Comparison of ENCODE assay signal across 19 mouse cellular contexts in genomic region chr16:18484386-18484785, GRCm38 (mm10). TPM values are rescaled to one million over a fixed set of nuclear protein-coding genes. Genes with fewer than 3 reads are reported as not detected.
DNase-seq lines count a peak whose midpoint lies in the region; ATAC-seq and TF ChIP-seq lines count a peak whose summit lies in the region.
"Had no signal": no experiment of that assay in that cellular context is flagged by ENCODE, and none has a peak within 500 bp of the region (broad histone marks: within the 10 kb centered on the region; RNA-seq: fewer than 3 reads in every experiment).

No protein-coding gene starts in this region.

- WGBS in forebrain, embryonic 12.5 days = 5% methylated on average over 4 of the region's 4 CpGs
- WGBS in forebrain, postnatal 0 days = 6% methylated on average over 4 of the region's 4 CpGs
- 54% methylated on average over 4 of the region's 4 CpGs for WGBS in limb, embryonic 12.5 days
- 53% methylated on average over 4 of the region's 4 CpGs for WGBS in limb, embryonic 10.5 days
- WGBS in liver, embryonic 12.5 days (ENCODE audit: insufficient replicate concordance) = 66% methylated on average over 4 of the region's 4 CpGs

- H3K9ac ChIP-seq in forebrain, embryonic 12.5 days = no peak overlapping the region
- no peak overlapping the region for H3K9ac ChIP-seq in forebrain, postnatal 0 days
- H3K9ac ChIP-seq in limb, embryonic 12.5 days (replicated peaks) = no peak overlapping the region
- no peak overlapping the region for H3K9ac ChIP-seq in liver, embryonic 12.5 days
- H3K9ac ChIP-seq: kidney, embryonic 15.5 days had no signal

- H3K36me3 ChIP-seq in forebrain, embryonic 12.5 days (replicated peaks) = no peaks in the 10 kb centered on the region
- H3K36me3 ChIP-seq in forebrain, postnatal 0 days (ENCODE audit: insufficient read depth) = no peaks in the 10 kb centered on the region
- no peaks in the 10 kb centered on the region for H3K36me3 ChIP-seq in limb, embryonic 12.5 days
- no peaks in the 10 kb centered on the region for H3K36me3 ChIP-seq in limb, embryonic 10.5 days
- peaks cover 63% of the 10 kb centered on the region for H3K36me3 ChIP-seq in liver, embryonic 12.5 days
- H3K36me3 ChIP-seq: kidney, embryonic 15.5 days had no signal

- H3K4me1 ChIP-seq in forebrain, embryonic 12.5 days = peaks cover 22% of the 10 kb centered on the region
- no peaks in the 10 kb centered on the region for H3K4me1 ChIP-seq in forebrain, postnatal 0 days (ENCODE audit: insufficient read depth)
- peaks cover 23% of the 10 kb centered on the region for H3K4me1 ChIP-seq in limb, embryonic 12.5 days (replicated peaks)
- peaks cover 11% of the 10 kb centered on the region; the same call in 1 of the 2 replicates for H3K4me1 ChIP-seq in limb, embryonic 10.5 days
- no peaks in the 10 kb centered on the region for H3K4me1 ChIP-seq in embryonic fibroblast, embryonic 13.5 days (ENCODE audit: control insufficient read depth, insufficient read depth, low read length)
- peaks cover 14% of the 10 kb centered on the region for H3K4me1 ChIP-seq in liver, embryonic 12.5 days

- no peak for ATAC-seq in forebrain, embryonic 12.5 days (ENCODE audit: low FRiP score)
- ATAC-seq in forebrain, postnatal 0 days = no peak
- ATAC-seq in limb, embryonic 12.5 days (ENCODE audit: insufficient number of reproducible peaks, insufficient read depth, low FRiP score, low TSS enrichment, low read depth) = no peak
- no peak for ATAC-seq in megakaryocyte-erythroid progenitor cell, adult 5-6 weeks (replicated peaks; ENCODE audit: low FRiP score, low TSS enrichment, poor library complexity, severe bottlenecking)
- no peak for ATAC-seq in liver, embryonic 12.5 days
- ATAC-seq: intestine, embryonic 16.5 days had no signal

- no peak overlapping the region for H3K4me3 ChIP-seq in forebrain, embryonic 12.5 days (replicated peaks)
- no peak overlapping the region for H3K4me3 ChIP-seq in forebrain, postnatal 0 days (ENCODE audit: low read depth, low read length)
- H3K4me3 ChIP-seq in limb, embryonic 12.5 days (replicated peaks) = no peak overlapping the region
- no peak overlapping the region for H3K4me3 ChIP-seq in limb, embryonic 10.5 days
- no peak overlapping the region for H3K4me3 ChIP-seq in embryonic fibroblast, embryonic 13.5 days (ENCODE audit: insufficient read depth, low read length)
- H3K4me3 ChIP-seq in liver, embryonic 12.5 days = no peak overlapping the region
- H3K4me3 ChIP-seq: kidney, embryonic 15.5 days; megakaryocyte, embryonic 14.5 days had no signal

- no peak for TF ChIP-seq CTCF in forebrain, postnatal 0 days (IDR thresholded peaks at IDR 0.05; ENCODE audit: low read depth)
- no peak for TF ChIP-seq CTCF in embryonic fibroblast, embryonic 13.5 days (IDR thresholded peaks at IDR 0.05; ENCODE audit: borderline replicate concordance, insufficient read depth, low read length)

- 0 out of 2 replicates have a peak overlapping the region, but pooled peaks have one; percentile 6 for H3K27ac ChIP-seq in forebrain, embryonic 12.5 days
- H3K27ac ChIP-seq in forebrain, postnatal 0 days (ENCODE audit: low read depth, low read length) = no peak overlapping the region
- peak overlapping the region; percentile 47 for H3K27ac ChIP-seq in limb, embryonic 12.5 days
- no peak overlapping the region for H3K27ac ChIP-seq in limb, embryonic 10.5 days
- peak overlapping the region; percentile 3; the same call in 1 of the 2 replicates for H3K27ac ChIP-seq in embryonic fibroblast, embryonic 13.5 days (ENCODE audit: insufficient read depth, low read length)
- H3K27ac ChIP-seq in liver, embryonic 12.5 days = no peak overlapping the region
- H3K27ac ChIP-seq: kidney, embryonic 15.5 days had no signal

- H3K9me3 ChIP-seq in forebrain, embryonic 12.5 days = no peaks in the 10 kb centered on the region
- no peaks in the 10 kb centered on the region for H3K9me3 ChIP-seq in forebrain, postnatal 0 days (ENCODE audit: low read length)
- no peaks in the 10 kb centered on the region for H3K9me3 ChIP-seq in limb, embryonic 12.5 days
- H3K9me3 ChIP-seq in limb, embryonic 10.5 days (replicated peaks) = no peaks in the 10 kb centered on the region
- H3K9me3 ChIP-seq in liver, embryonic 12.5 days (replicated peaks) = no peaks in the 10 kb centered on the region
- H3K9me3 ChIP-seq: kidney, embryonic 15.5 days had no signal

- no peak overlapping the region for H3K4me2 ChIP-seq in forebrain, embryonic 12.5 days
- H3K4me2 ChIP-seq in forebrain, postnatal 0 days (ENCODE audit: low read depth) = no peak overlapping the region
- no peak overlapping the region for H3K4me2 ChIP-seq in limb, embryonic 12.5 days
- no peak overlapping the region for H3K4me2 ChIP-seq in liver, embryonic 12.5 days
- H3K4me2 ChIP-seq: kidney, embryonic 15.5 days had no signal

- no peak for TF ChIP-seq POLR2A in embryonic fibroblast, embryonic 13.5 days (IDR thresholded peaks at IDR 0.05; ENCODE audit: low read depth, low read length)

- no peak for DNase-seq in forebrain, postnatal 0 days
- DNase-seq in limb, embryonic 10.5 days (ENCODE audit: low spot score) = no peak
- peak; percentile 55 for DNase-seq in Muller cell, postnatal 12 days (ENCODE audit: inconsistent ontology term)
- DNase-seq: adrenal gland, postnatal 25 days; B cell, adult 2 months; cerebellum, adult 18-20 months; cerebellum, postnatal 36 days; layer of hippocampus, postnatal 36 days; lung, postnatal 10 days; right cerebral cortex, postnatal 25 days; thymus, postnatal 14 days had no signal

- H3K27me3 ChIP-seq in forebrain, embryonic 12.5 days = no peaks in the 10 kb centered on the region
- H3K27me3 ChIP-seq in forebrain, postnatal 0 days (ENCODE audit: insufficient read depth, low read length) = no peaks in the 10 kb centered on the region
- H3K27me3 ChIP-seq in limb, embryonic 12.5 days = no peaks in the 10 kb centered on the region
- no peaks in the 10 kb centered on the region for H3K27me3 ChIP-seq in limb, embryonic 10.5 days (ENCODE audit: low read depth, poor library complexity, severe bottlenecking)
- no peaks in the 10 kb centered on the region for H3K27me3 ChIP-seq in liver, embryonic 12.5 days (replicated peaks)
- H3K27me3 ChIP-seq: megakaryocyte, embryonic 14.5 days had no signal

RNA-seq across cellular contexts. Expression of gene Gnb1l, which starts 14.1 kb away (rescaled TPM):
- 11.9 and 14.7 TPM in 2 replicates for polyA plus RNA-seq in forebrain, embryonic 12.5 days (2016; fragmentation: Nextera tagmentation; extraction: Ambion mirVana)
- 12.3 and 13.0 TPM in 2 replicates for total RNA-seq in forebrain, postnatal 0 days (2014; rRNA removed)
- polyA plus RNA-seq in forebrain, postnatal 0 days (2015; fragmentation: Nextera tagmentation; extraction: Ambion mirVana) = 16.9 and 20.7 TPM in 2 replicates
- polyA plus RNA-seq in limb, embryonic 12.5 days (2016; fragmentation: Nextera tagmentation; extraction: Ambion mirVana) = 18.4 and 19.4 TPM in 2 replicates
- polyA plus RNA-seq in limb, embryonic 10.5 days (2016; fragmentation: Nextera tagmentation; extraction: Ambion mirVana) = 15.3 and 18.4 TPM in 2 replicates
- 3.8 and 5.5 TPM in 2 replicates for polyA plus RNA-seq in embryonic fibroblast, embryonic 13.5 days (2011; ENCODE audit: insufficient read length, low read depth, missing spikeins)
- 14.6 and 17.1 TPM in 2 replicates for total RNA-seq in megakaryocyte-erythroid progenitor cell, adult 5-6 weeks (2014; fragmentation: Nextera tagmentation)
- total RNA-seq in megakaryocyte-erythroid progenitor cell, adult 5-6 weeks (2017) = 5.8 and 10.1 TPM in 2 replicates
- 14.0 and 15.0 TPM in 2 replicates for polyA plus RNA-seq in liver, embryonic 12.5 days (2016; fragmentation: Nextera tagmentation; extraction: Ambion mirVana)

RNA-seq across cellular contexts. Expression of gene Rtl10, which starts 14.3 kb away (rescaled TPM):
- polyA plus RNA-seq in forebrain, embryonic 12.5 days (2016; fragmentation: Nextera tagmentation; extraction: Ambion mirVana) = 1.9 and 3.3 TPM in 2 replicates
- 3.8 and 7.7 TPM in 2 replicates for total RNA-seq in forebrain, postnatal 0 days (2014; rRNA removed)
- 2.5 and 2.9 TPM in 2 replicates for polyA plus RNA-seq in forebrain, postnatal 0 days (2015; fragmentation: Nextera tagmentation; extraction: Ambion mirVana)
- 4.2 and 5.1 TPM in 2 replicates for polyA plus RNA-seq in limb, embryonic 12.5 days (2016; fragmentation: Nextera tagmentation; extraction: Ambion mirVana)
- polyA plus RNA-seq in limb, embryonic 10.5 days (2016; fragmentation: Nextera tagmentation; extraction: Ambion mirVana) = 2.5 and 2.8 TPM in 2 replicates
- 4.7 and 7.8 TPM in 2 replicates for polyA plus RNA-seq in embryonic fibroblast, embryonic 13.5 days (2011; ENCODE audit: insufficient read length, low read depth, missing spikeins)
- 18.9 and 23.1 TPM in 2 replicates for total RNA-seq in megakaryocyte-erythroid progenitor cell, adult 5-6 weeks (2014; fragmentation: Nextera tagmentation)
- 7.4 and 9.1 TPM in 2 replicates for total RNA-seq in megakaryocyte-erythroid progenitor cell, adult 5-6 weeks (2017)
- polyA plus RNA-seq in liver, embryonic 12.5 days (2016; fragmentation: Nextera tagmentation; extraction: Ambion mirVana) = 1.3 and 1.7 TPM in 2 replicates

RNA-seq across cellular contexts. Expression of gene Comt, which starts 57.7 kb away (rescaled TPM):
- 53.5 and 54.2 TPM in 2 replicates for polyA plus RNA-seq in forebrain, embryonic 12.5 days (2016; fragmentation: Nextera tagmentation; extraction: Ambion mirVana)
- 65.6 and 68.4 TPM in 2 replicates for total RNA-seq in forebrain, postnatal 0 days (2014; rRNA removed)
- 79.9 and 105 TPM in 2 replicates for polyA plus RNA-seq in forebrain, postnatal 0 days (2015; fragmentation: Nextera tagmentation; extraction: Ambion mirVana)
- polyA plus RNA-seq in limb, embryonic 12.5 days (2016; fragmentation: Nextera tagmentation; extraction: Ambion mirVana) = 66.5 and 71.0 TPM in 2 replicates
- polyA plus RNA-seq in limb, embryonic 10.5 days (2016; fragmentation: Nextera tagmentation; extraction: Ambion mirVana) = 54.7 and 61.1 TPM in 2 replicates
- polyA plus RNA-seq in embryonic fibroblast, embryonic 13.5 days (2011; ENCODE audit: insufficient read length, low read depth, missing spikeins) = 89.2 and 96.0 TPM in 2 replicates
- total RNA-seq in megakaryocyte-erythroid progenitor cell, adult 5-6 weeks (2014; fragmentation: Nextera tagmentation) = 84.0 and 105 TPM in 2 replicates
- 56.1 and 59.7 TPM in 2 replicates for total RNA-seq in megakaryocyte-erythroid progenitor cell, adult 5-6 weeks (2017)
- polyA plus RNA-seq in liver, embryonic 12.5 days (2016; fragmentation: Nextera tagmentation; extraction: Ambion mirVana) = 113 and 120 TPM in 2 replicates

RNA-seq across cellular contexts. Expression of gene Txnrd2, which starts 58.2 kb away (rescaled TPM):
- 23.3 and 23.7 TPM in 2 replicates for polyA plus RNA-seq in forebrain, embryonic 12.5 days (2016; fragmentation: Nextera tagmentation; extraction: Ambion mirVana)
- 9.7 and 11.5 TPM in 2 replicates for total RNA-seq in forebrain, postnatal 0 days (2014; rRNA removed)
- 28.0 and 34.4 TPM in 2 replicates for polyA plus RNA-seq in forebrain, postnatal 0 days (2015; fragmentation: Nextera tagmentation; extraction: Ambion mirVana)
- 23.1 and 26.1 TPM in 2 replicates for polyA plus RNA-seq in limb, embryonic 12.5 days (2016; fragmentation: Nextera tagmentation; extraction: Ambion mirVana)
- 29.6 and 32.2 TPM in 2 replicates for polyA plus RNA-seq in limb, embryonic 10.5 days (2016; fragmentation: Nextera tagmentation; extraction: Ambion mirVana)
- polyA plus RNA-seq in embryonic fibroblast, embryonic 13.5 days (2011; ENCODE audit: insufficient read length, low read depth, missing spikeins) = 4.6 and 7.5 TPM in 2 replicates
- 75.4 and 82.3 TPM in 2 replicates for total RNA-seq in megakaryocyte-erythroid progenitor cell, adult 5-6 weeks (2014; fragmentation: Nextera tagmentation)
- 97.2 and 145 TPM in 2 replicates for total RNA-seq in megakaryocyte-erythroid progenitor cell, adult 5-6 weeks (2017)
- 106 and 107 TPM in 2 replicates for polyA plus RNA-seq in liver, embryonic 12.5 days (2016; fragmentation: Nextera tagmentation; extraction: Ambion mirVana)

Comparison
In these comparisons a context has a peak if more than half of its experiments do, and no peak if none do; other contexts are left out.
1. H3K27ac ChIP-seq: peak in forebrain, embryonic 12.5 days (single experiment), limb, embryonic 12.5 days (single experiment) and embryonic fibroblast, embryonic 13.5 days (single experiment); none in forebrain, postnatal 0 days (single experiment), limb, embryonic 10.5 days (single experiment) and liver, embryonic 12.5 days (single experiment).